Mouse (Mus musculus): ENCODE measurements around the gene Kpna4. TPM values are rescaled to one million over a fixed set of nuclear protein-coding genes. Genes with fewer than 3 reads are reported as not detected.
"Not testable (repeated sequence)": the region's sequence is repeated elsewhere in the genome, so short reads cannot be mapped to it uniquely, and the experiment has no call there.

Gene Kpna4
- polyA plus RNA-seq, 1 experiment, result 40.3 TPM

DNA sequence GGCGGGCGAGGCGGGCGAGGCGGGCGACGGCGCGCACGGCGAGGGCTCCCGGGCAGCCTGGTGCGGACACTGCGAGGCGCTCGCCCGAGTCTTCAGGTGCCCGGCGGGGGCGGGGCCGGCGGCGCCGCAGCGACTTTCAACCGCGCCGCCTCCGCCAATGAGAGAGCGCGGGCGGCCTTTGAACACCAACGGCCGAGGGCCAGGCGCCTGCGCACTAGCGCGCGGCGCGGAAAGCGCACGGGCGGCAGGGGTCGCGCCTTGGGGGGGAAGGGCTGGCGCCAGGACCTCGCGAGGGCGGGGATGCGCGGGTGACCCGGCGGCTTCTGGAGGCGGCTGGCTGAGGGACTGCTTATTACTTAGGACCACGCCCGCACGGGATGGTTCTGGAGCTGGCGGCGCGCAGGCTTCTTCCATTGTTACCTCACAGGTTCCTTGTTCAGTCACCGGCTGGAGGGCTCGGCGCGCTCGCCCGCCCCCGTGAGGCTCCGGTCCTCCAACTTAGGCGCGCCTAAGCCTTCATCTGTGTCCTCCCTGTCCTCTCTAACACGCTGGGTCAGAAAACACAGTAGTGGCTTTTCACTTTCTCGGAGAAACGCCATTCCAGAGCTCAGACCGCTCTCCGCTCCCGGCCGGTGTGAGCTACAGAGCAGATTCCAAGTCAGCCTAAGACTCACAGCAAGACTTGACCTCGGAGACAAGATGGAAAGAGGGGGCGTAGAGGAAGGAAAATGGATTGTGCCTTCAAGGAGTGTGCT is 82.1 kb downstream of the Kpna4 start, which contains the start of gene Trim59:
Gene Trim59, minus strand, starts transcription at position 111 of the 755 bp plus-strand sequence.
- no peak for TF ChIP-seq CTCF (IDR thresholded peaks at IDR 0.05; ENCODE audit: borderline replicate concordance, extremely low read depth, insufficient read depth, insufficient read length)
- peak; percentile 99 for TF ChIP-seq POLR2A (IDR thresholded peaks at IDR 0.05; ENCODE audit: borderline replicate concordance, extremely low read depth, insufficient read depth, insufficient read length, poor library complexity, severe bottlenecking)
- DNase-seq (ENCODE audit: low read depth), result peak; percentile 97

- no peak for TF ChIP-seq CTCF (IDR thresholded peaks at IDR 0.05; ENCODE audit: borderline replicate concordance, extremely low read depth, insufficient read depth, insufficient read length)
- no peak for TF ChIP-seq POLR2A (IDR thresholded peaks at IDR 0.05; ENCODE audit: borderline replicate concordance, extremely low read depth, insufficient read depth, insufficient read length, poor library complexity, severe bottlenecking)
- peak; percentile 80 for DNase-seq (ENCODE audit: low read depth)
These were observed 82.7 kb downstream of the Kpna4 start for GRCm38 (mm10) chr3:69044167-69044591.

DNA sequence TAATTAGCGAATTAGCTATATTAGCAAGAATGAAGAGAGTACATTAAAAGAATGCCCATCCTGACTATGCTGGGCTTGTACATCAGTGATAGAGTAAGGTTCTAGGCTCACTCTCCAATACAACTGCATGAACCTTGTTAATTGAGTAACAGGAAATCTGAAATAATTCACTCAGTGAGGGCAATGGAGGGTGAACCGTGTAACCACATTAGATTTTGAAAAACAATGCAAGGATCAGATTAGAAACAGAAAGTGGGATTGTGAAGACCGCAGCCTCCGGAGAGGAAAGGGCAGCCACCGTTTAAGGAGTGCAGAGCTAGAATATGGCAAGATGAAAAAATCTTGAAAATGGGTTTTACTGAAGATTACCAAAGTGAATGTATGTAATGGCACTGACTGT is 85.6 kb downstream of the Kpna4 start:
- DNase-seq (ENCODE audit: low read depth), result no peak
- TF ChIP-seq CTCF (IDR thresholded peaks at IDR 0.05; ENCODE audit: borderline replicate concordance, extremely low read depth, insufficient read depth, insufficient read length) (no peak), POLR2A (IDR thresholded peaks at IDR 0.05; ENCODE audit: borderline replicate concordance, extremely low read depth, insufficient read depth, insufficient read length, poor library complexity, severe bottlenecking) (no peak)

- TF ChIP-seq CTCF (IDR thresholded peaks at IDR 0.05; ENCODE audit: borderline replicate concordance, extremely low read depth, insufficient read depth, insufficient read length), result no peak
- TF ChIP-seq POLR2A (IDR thresholded peaks at IDR 0.05; ENCODE audit: borderline replicate concordance, extremely low read depth, insufficient read depth, insufficient read length, poor library complexity, severe bottlenecking), result no peak
- no peak for DNase-seq (ENCODE audit: low read depth)
These were observed 86.8 kb downstream of the Kpna4 start for GRCm38 (mm10) chr3:69040105-69040504.

GRCm38 (mm10) chr3:69026133-69026783 is 100.7 kb downstream of the Kpna4 start:
- no peak for TF ChIP-seq CTCF (IDR thresholded peaks at IDR 0.05; ENCODE audit: borderline replicate concordance, extremely low read depth, insufficient read depth, insufficient read length)
- TF ChIP-seq POLR2A (IDR thresholded peaks at IDR 0.05; ENCODE audit: borderline replicate concordance, extremely low read depth, insufficient read depth, insufficient read length, poor library complexity, severe bottlenecking), result no peak
- no peak for DNase-seq (ENCODE audit: low read depth)

- no peak for TF ChIP-seq CTCF (IDR thresholded peaks at IDR 0.05; ENCODE audit: borderline replicate concordance, extremely low read depth, insufficient read depth, insufficient read length)
- TF ChIP-seq POLR2A (IDR thresholded peaks at IDR 0.05; ENCODE audit: borderline replicate concordance, extremely low read depth, insufficient read depth, insufficient read length, poor library complexity, severe bottlenecking), result no peak
- no peak for DNase-seq (ENCODE audit: low read depth)
These were observed 106.1 kb downstream of the Kpna4 start for GRCm38 (mm10) chr3:69020764-69021163.

- TF ChIP-seq POLR2A (IDR thresholded peaks at IDR 0.05; ENCODE audit: borderline replicate concordance, extremely low read depth, insufficient read depth, insufficient read length, poor library complexity, severe bottlenecking) (no peak), CTCF (IDR thresholded peaks at IDR 0.05; ENCODE audit: borderline replicate concordance, extremely low read depth, insufficient read depth, insufficient read length) (peak; percentile 28; the same call in 1 of the 2 replicates)
- peak; percentile 25 for DNase-seq (ENCODE audit: low read depth)
These were observed 106.6 kb downstream of the Kpna4 start for GRCm38 (mm10) chr3:69020285-69020684.

GRCm38 (mm10) chr3:69018635-69019034 is 108.3 kb downstream of the Kpna4 start:
- not testable (repeated sequence) for DNase-seq (ENCODE audit: low read depth)

DNA sequence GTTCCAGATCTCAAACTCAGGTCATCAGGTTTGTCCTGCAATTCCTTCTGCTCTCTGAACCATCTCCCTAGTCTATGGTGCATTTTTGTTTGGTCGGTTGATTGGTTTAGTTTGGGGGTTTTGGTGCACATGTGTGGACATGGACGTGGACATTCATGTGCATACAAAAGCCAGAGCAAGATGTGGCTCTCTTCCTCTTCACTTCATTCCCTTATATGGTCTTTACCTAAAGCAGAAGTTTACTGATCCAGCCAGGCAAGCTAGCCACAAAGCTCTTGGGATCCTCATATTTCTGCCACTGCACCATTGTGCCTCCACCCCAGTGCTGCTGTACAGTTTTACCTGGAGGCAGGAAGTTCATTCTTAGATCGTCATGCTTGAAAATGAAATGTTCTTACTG is 109.7 kb downstream of the Kpna4 start:
- DNase-seq (ENCODE audit: low read depth), result no peak
- TF ChIP-seq CTCF (IDR thresholded peaks at IDR 0.05; ENCODE audit: borderline replicate concordance, extremely low read depth, insufficient read depth, insufficient read length), result no peak
- TF ChIP-seq POLR2A (IDR thresholded peaks at IDR 0.05; ENCODE audit: borderline replicate concordance, extremely low read depth, insufficient read depth, insufficient read length, poor library complexity, severe bottlenecking), result no peak

Other genes with a start within 250 kb of the Kpna4 start
- gene Ift80, start 122.5 kb downstream of the Kpna4 start, polyA plus RNA-seq (2012; rRNA removed), result 11.4 and 12.9 TPM in 2 replicates
- 21.2 and 22.0 TPM in 2 replicates for gene Smc4, start 122.4 kb downstream of the Kpna4 start, polyA plus RNA-seq (2012; rRNA removed)
- gene Trim59, start 82.4 kb downstream of the Kpna4 start, polyA plus RNA-seq (2012; rRNA removed), result 19.9 and 24.2 TPM in 2 replicates
- not detected in 2 replicates for gene Arl14, start 95.3 kb upstream of the Kpna4 start, polyA plus RNA-seq (2012; rRNA removed)
- 13.4 and 21.4 TPM in 2 replicates for gene Ppm1l, start 189.7 kb upstream of the Kpna4 start, polyA plus RNA-seq (2012; rRNA removed)